Mouse (Mus musculus) skeletal muscle tissue, adult 2 months (tissue): ENCODE data around the gene Abca13.
"Not testable (repeated sequence)": the region's sequence is repeated elsewhere in the genome, so short reads cannot be mapped to it uniquely, and the experiment has no call there.

Source experiments
- DNase-seq: peaks from one replicate; pipeline ENCODE4 v3.0.0-alpha.2; 2012; ENCODE audit warnings: low read depth, low spot score

The Abca13 gene

GRCm38 (mm10) chr11:9191555-9192131 is at the start of gene Abca13:
Gene Abca13 (plus strand): TSS chr11:9191942.
- no peak for DNase-seq

- DNase-seq: no peak
Measured at GRCm38 (mm10) chr11:9145113-9145512, 46.6 kb upstream of the Abca13 start.

- DNase-seq: no peak
Measured at GRCm38 (mm10) chr11:9146115-9146514, 45.6 kb upstream of the Abca13 start.

GRCm38 (mm10) chr11:9146683-9147082 is 45.1 kb upstream of the Abca13 start:
- no peak for DNase-seq

GRCm38 (mm10) chr11:9148206-9148605 is 43.5 kb upstream of the Abca13 start:
- no peak for DNase-seq

- DNase-seq: not testable (repeated sequence)
Measured at GRCm38 (mm10) chr11:9150403-9150802, 41.3 kb upstream of the Abca13 start.

GRCm38 (mm10) chr11:9159953-9160352 is 31.8 kb upstream of the Abca13 start:
- DNase-seq: no peak

- DNase-seq: no peak
Measured at GRCm38 (mm10) chr11:9167331-9167730, 24.4 kb upstream of the Abca13 start.

- DNase-seq: no peak
Measured at GRCm38 (mm10) chr11:9181477-9181876, 10.3 kb upstream of the Abca13 start.

GRCm38 (mm10) chr11:9189471-9189870 is 2.3 kb upstream of the Abca13 start:
- DNase-seq: not testable (repeated sequence)

- no peak for DNase-seq
Measured at GRCm38 (mm10) chr11:9190772-9191554, 779 bp upstream of the Abca13 start.

- no peak for DNase-seq
Measured at GRCm38 (mm10) chr11:9194861-9195260, 3.1 kb downstream of the Abca13 start.

- no peak for DNase-seq
Measured at GRCm38 (mm10) chr11:9199868-9200267, 8.1 kb downstream of the Abca13 start.

GRCm38 (mm10) chr11:9210707-9211106 is 19.0 kb downstream of the Abca13 start:
- no peak for DNase-seq

- DNase-seq: no peak
Measured at GRCm38 (mm10) chr11:9213580-9213979, 21.8 kb downstream of the Abca13 start.

- no peak for DNase-seq
Measured at GRCm38 (mm10) chr11:9216252-9216651, 24.5 kb downstream of the Abca13 start.

GRCm38 (mm10) chr11:9220501-9220900 is 28.8 kb downstream of the Abca13 start:
- no peak for DNase-seq

GRCm38 (mm10) chr11:9221646-9222045 is 29.9 kb downstream of the Abca13 start:
- DNase-seq: no peak

- no peak for DNase-seq
Measured at GRCm38 (mm10) chr11:9226399-9226798, 34.7 kb downstream of the Abca13 start.

GRCm38 (mm10) chr11:9249627-9250026 is 57.9 kb downstream of the Abca13 start:
- not testable (repeated sequence) for DNase-seq

GRCm38 (mm10) chr11:9263072-9263471 is 71.3 kb downstream of the Abca13 start:
- not testable (repeated sequence) for DNase-seq

GRCm38 (mm10) chr11:9269090-9269489 is 77.3 kb downstream of the Abca13 start:
- no peak for DNase-seq

GRCm38 (mm10) chr11:9285204-9285603 is 93.5 kb downstream of the Abca13 start:
- DNase-seq: no peak
